Mouse (Mus musculus) ES-E14 (cell line): ENCODE results near the gene Ccnq.

Experiments used
- CHD2 ChIP-seq: IDR thresholded peaks from 2 replicates; pipeline ENCODE4 v1.6.1; 2014; ENCODE audit warnings: mild to moderate bottlenecking, low read depth, low read length, inconsistent platforms
- HCFC1 ChIP-seq: IDR thresholded peaks from 2 replicates; pipeline ENCODE4 v1.6.1; 2012; ENCODE audit warnings: low read length, inconsistent platforms, borderline replicate concordance; ENCODE audit not compliant: insufficient read depth
- MAFK ChIP-seq: IDR thresholded peaks from 2 replicates; pipeline ENCODE4 v1.6.1; 2014; ENCODE audit warnings: mild to moderate bottlenecking, low read depth, low read length, inconsistent platforms; ENCODE audit not compliant: insufficient read depth
- ZNF384 ChIP-seq: IDR thresholded peaks from 2 replicates; pipeline ENCODE4 v1.6.1; 2012; ENCODE audit warnings: low read depth, low read length, inconsistent platforms

DNA sequence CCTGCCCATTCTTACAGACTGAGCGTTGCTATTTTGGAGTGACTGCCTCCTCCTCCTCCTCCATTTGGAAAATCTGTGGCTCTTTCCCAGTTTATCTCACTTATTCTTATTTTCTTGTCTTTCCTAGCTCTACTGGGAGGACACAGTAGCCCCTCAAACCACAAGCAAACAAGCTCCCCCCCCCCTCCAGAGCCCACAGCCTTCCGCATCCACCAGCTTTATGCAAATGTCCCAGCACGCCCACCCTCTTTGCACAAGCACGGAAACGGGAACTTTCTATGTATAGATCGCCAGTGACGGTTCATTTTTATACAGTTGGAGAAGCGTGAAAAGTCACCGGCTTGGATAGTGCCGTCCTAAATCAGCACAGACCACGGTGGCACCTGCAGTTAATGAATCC is 40.9 kb upstream of the Ccnq start:
- no peak for TF ChIP-seq CHD2
- no peak for TF ChIP-seq HCFC1
- no peak for TF ChIP-seq ZNF384
- TF ChIP-seq MAFK, result no peak
